Mouse (Mus musculus): ENCODE measurements at regions not wholly inside any gene's neighbourhood (a gene's known extent, or its start where the extent isn't known, plus 50 kb on each side); places are given as distances from the start of the nearest gene placed in this dataset.
A peak's percentile ranks its signal among the peaks of the same experiment; 100 is the strongest.
"Not testable (repeated sequence)": the region's sequence is repeated elsewhere in the genome, so short reads cannot be mapped to it uniquely, and the experiment has no call there.

DNA sequence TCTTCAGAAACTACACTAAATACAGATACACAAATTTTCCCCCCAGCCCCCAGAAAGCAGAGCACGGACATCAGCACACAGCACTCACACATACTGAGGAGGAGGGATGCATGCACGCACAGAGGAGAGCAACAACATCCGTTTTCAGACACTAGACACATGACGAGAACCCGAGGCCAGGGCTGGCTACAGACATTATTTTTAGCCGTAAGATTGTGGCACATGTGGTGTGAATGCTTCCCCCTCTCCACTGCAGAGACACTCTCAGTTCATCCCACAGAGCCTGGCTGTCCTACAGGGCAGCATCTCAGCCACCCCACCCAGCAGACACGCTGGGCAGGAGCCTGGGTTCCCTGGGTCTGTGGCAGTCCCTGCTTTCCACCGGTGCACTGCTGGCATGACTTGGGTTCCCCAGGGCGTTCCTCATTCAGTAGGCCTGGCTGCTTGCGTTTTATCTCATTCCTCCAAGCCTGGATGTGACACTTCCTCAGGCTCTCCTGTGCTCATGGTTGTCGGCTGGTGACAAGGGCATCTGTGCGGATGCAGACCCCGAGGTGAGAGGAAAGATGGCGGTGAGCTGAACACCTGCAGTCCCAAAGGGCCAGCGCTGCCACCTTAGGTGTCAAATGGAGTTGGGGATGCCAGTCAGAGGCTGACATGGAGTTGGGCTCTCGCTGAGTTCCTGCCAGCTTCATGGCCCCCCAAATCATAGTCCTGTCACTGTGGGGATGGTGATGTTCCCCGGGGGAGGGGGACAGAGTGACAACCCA is 247.1 kb upstream of the Myt1l start:
- DNase-seq: no peak

- DNase-seq: no peak
These were observed 239.4 kb upstream of the Myt1l start for GRCm38 (mm10) chr12:29288801-29289200.

GRCm38 (mm10) chr12:29290591-29291351 is 237.4 kb upstream of the Myt1l start:
- DNase-seq: peak; percentile 96

DNA sequence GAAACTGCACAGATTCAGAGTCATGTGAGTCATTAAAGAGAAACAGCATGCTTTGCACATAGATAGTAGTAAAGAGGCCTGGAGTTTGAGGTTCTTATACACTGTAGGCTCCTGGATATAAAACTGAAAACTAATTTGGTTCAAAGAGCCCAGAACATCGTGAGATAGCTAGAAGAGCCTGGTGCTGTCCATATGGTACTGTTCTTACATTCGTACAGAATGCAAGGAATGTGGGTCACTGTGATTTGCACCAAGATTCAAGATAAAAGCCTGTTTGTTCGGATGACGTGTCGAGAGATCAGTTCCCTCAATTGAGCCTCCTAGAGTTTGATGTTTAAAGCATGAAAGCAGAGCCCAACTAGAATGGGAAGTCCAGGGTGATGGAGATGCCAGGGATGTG is 230.2 kb upstream of the Myt1l start:
- DNase-seq: no peak

DNA sequence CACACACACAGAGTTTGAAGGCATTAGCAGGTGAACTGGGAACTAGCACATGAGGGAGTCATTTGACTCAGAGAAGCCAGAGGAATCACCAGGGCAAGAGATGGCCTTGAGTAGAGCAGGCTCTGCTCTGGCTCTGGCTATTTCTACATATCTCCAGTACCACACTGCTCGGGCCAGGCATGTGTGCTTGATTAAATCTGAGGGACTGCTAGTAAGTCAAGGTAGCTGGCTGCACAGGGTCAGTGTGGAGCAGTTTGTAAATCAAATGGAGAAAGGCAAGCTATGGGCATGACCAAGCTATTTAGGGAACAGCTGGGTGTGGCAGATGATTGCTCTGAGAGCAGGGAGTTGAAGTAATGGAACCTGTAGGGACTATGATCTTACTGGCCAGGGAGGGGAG is 212.5 kb upstream of the Myt1l start:
- DNase-seq: no peak

DNA sequence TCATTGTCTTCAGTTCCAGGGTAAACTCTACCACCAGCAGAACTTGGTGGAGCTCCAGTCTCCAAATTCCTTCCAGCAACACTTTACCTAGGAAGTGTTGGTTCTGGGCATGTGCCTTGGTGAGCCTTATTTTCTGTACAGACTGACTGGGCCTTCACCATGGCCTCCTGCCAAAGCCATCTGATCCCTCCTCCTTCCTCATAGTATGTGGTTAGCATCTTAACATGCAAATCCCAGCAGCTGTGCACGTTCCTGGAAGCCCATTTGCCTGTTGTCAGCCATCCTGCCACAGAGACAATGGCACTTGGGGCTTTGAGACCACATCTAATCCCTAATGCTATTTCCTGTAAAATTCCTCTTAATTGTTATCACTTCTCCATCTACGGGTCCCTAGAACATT is 206.7 kb upstream of the Myt1l start:
- no peak for DNase-seq

DNA sequence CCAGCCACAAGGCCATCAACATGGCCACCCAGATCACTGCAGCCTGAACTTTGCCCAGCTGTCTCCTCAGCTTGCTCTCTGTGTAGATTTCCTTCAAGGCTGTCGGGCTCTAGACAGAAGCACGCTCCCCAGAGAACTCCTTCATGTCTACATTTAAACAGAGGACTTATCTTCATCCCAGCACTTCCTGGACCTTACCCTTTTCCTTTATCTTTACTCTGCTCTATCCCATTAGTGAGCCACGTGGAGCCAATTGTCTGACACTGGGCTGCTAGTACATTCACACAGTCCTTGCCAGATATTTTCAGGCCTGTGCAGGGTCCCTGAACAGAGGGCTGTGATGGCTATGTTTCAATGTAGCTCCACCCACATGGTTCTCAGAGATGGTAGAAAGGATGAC is 204.7 kb upstream of the Myt1l start:
- DNase-seq: no peak

DNA sequence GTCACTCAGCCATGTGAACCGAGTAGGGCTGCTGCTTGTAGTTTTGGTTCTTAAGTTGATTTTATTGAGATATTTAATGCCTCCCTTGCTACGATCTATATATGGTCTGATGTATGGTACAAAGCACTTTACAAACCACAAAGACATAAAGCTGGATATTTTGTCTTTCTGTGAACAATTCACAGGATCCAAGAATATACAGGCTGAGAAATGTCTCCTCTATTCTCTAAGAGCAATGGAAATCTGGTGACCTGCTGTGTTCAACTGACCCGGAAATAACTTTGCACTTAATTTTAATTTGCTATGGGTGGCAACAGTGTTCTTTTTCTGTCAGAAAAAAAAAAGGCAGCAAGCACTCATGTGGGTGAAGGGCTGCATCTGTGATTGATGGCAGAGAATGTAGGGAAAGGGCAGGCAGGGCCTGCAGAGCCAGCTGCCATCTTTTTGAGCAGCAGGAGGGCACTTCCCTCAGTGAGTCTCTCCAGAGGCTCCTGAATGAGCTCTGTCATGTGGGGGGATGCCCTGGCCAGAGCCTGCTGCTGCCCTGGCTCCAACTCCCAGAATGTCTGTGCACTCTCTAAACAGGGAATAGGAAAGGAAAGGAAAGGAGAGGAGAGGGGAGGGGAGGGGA is 192.2 kb upstream of the Myt1l start:
- DNase-seq: no peak

DNA sequence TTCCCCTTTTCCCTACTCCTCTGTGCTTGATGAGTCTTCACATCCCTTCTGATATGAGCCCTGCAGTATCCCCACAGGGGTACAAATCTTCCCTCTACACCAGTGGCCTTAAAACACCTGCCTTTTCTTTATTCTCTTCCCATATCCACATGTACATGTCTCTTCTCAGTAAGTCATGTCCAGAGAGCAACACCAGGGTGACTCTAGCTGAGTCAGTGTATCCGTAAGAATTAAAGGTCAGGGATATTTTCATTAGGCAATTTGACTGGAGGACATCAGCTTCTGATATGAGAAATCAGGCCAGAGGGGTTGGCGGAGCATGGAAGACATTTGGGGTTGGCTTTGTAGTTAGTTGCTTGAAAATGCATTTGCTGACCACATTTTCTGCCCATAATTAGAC is 190.8 kb upstream of the Myt1l start:
- DNase-seq: no peak

DNA sequence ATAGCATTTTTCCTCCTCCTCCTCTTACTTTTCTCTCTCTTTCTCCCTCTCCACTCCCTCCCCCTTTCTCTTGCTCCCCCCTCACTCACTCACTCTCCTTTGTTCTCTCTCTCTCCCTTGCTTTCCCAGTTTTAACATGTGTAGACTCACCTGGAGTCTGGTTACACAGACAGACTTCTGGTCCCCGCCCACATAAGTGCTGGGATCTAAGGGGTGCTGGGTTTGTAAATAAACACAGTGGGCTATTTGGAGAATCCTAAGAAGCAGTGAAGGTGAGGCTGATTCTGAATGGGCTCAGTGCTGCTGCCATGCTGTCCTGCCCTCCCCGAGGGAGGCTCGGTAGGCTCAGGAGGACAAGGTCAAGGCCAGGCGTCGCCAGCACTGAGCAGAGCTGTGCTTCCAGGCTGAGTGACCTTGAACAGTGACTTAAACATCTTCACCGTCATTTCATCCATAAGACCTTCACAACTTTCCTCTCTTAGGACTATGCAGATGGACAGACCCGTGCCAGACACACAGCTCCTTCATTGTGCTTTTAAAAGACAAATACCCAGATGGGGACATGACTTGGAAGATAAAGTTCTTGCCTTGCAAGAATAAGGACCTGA is 186.7 kb upstream of the Myt1l start:
- no peak for DNase-seq

DNA sequence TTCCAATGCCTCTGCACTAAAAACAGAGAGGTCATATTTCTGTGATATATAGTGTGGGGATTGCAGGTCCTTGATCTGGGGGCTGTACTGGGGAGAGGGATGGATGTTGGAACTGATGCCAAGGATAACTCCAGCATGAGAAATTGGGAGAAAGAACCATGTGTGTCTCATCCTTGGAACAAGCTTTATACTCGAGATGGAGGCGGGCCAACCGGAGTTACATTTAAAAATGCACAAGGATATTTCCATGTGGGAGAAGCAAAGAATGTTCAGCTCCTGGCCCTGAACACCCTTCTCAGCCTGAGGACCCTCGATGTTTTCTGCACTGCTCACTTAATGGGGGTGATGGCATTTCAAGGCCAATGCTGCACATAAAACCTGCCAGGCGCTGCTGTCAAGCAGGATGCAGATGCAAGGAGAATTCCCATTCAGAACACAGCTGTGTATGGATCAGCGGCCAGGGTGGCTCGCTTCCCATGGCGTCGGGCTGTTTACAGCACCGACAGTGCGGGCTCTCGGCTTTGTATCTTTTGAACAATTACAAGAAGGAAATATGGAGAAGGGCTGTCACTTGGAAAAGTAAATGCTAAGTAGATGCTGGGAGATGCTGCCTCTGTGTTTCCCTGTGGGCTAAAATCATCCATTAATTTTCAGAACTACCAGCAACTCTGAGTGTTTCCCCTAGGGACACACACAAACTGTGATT is 184.9 kb upstream of the Myt1l start:
- peak; percentile 13 for DNase-seq

- no peak for DNase-seq
These were observed 179.5 kb upstream of the Myt1l start for GRCm38 (mm10) chr12:29348698-29349097.

DNA sequence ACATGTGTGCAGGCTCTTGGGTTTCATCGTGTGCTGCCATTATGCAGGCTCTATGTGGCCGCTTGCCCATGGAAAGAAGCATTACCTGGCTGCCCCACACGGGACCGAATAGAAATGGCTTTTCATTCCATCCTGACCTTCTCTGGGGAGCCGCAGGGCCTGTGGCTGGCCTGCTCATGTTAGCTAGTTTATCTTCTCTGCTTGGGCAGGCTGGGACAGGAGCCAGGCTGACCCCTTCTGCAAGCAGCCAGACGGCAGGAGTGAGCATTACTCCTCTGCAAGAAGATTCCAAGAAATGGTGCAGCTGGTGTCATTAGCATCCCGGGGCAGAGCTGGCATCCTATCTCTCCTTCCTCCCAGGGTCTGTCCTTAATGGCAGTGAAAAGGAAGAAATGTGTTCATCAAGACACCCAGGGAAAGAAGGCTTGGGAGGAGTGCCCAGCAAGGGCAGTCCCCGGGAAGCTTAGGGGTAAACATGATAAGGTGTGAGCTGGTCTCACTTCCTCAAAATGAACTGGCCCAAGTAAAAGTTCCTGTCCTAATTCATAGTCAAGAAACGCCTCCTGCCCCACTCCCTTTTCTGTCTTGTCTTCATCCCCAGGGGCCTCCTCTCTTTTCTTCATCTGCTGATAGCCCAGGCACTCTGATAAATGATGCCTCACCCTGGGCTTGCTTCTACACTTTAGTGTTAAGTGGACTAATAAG is 178.9 kb upstream of the Myt1l start:
- no peak for DNase-seq

- DNase-seq: no peak
These were observed 174.2 kb upstream of the Myt1l start for GRCm38 (mm10) chr12:29353777-29354496.

DNA sequence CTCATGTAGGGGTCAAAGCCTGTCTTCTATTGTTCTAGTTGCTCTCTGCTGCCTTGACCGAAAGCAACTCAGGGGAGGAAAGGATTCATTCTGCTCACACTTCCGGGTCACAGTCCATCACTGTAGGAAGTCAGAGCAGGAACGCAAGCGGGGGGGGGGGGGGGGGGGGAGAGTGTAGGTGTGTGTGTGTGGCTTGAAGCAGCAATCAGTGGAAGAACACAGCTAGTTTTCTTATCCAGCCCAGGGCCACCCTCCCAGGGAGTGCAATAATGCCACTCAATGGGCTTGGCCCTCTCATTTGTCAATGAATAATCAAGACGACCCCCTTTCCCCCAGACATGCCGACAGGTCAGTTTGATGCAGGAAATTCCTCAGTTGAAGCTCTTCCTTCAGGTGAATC is 173.4 kb upstream of the Myt1l start:
- no peak for DNase-seq

DNA sequence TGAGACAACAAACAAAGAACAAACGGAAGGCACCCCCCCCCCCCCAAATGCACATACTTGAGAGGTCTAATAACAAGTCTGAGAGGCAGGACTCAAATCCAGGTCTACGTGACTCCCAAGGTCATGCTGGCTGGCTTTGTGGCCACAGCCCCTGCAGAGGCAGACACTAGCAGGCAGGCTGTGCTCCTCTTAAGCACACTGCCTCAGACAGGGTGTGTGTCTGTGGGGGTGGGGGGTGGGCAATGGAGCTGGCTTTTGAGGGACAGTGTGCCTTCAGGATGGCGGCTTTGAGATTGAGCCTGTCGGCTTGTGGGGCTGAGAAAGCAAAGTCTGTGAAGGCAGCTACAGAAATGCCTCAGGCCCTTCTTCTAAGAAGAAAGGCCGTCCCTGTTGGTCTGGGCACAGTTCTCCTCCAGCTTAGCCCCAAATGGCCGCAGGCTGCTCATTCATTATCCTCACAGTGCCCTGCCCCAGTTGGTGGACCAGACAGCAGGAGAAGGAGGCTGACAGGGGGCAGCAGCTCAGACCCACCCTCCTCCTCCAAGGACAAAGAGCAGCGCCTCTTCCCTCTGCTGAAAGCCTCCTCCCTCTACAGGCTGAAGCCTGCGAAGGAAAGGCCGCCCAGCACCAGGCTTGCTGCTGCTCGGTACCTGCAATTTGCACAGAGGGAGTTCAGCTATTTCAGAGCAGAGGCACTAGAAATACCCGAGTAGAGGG is 171.3 kb upstream of the Myt1l start:
- DNase-seq: no peak

DNA sequence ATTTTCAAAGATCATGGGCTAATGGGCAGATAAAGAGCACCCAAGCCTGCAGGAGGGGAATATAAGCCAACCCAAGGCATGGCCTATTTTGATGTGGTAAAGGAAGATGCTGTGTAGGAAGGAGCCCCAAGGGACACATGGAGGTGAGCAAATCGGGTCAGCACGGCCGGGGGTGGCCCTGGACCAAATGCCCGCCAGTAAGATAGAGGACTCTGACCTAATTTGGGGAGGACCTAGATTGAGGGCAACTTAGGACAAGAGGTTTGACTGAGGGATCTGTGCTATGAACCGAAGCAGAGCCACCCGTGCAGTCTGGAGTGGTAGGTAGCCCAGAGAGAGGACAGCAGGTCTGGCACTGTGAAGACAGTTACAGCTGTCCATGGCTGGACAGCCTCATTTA is 166.9 kb upstream of the Myt1l start:
- DNase-seq: no peak

- not testable (repeated sequence) for DNase-seq
These were observed 160.5 kb upstream of the Myt1l start for GRCm38 (mm10) chr12:29367741-29368106.

- peak; percentile 19 for DNase-seq
These were observed 159.9 kb upstream of the Myt1l start for GRCm38 (mm10) chr12:29368107-29368819.

DNA sequence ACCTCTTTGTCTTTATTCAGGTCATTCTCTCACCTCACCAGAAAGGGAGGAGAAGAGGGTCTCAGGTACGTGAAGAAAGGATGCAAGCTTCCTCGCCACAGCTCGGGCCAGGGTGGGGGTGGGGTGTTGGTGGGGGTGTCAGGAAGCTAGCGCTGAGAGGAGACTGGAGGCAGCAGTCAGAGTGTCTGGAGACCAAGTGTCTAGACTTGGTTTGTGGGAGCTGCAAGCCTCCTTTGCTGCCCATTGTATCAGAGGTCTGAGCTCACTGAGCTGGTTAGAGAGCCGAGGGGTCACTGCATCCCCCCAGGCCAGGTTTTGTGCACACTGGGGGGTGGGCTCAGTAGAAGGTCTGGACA is 159.4 kb upstream of the Myt1l start:
- no peak for DNase-seq
